Comparison of ENCODE assay signal across 27 mouse cellular contexts in the genomic region with DNA sequence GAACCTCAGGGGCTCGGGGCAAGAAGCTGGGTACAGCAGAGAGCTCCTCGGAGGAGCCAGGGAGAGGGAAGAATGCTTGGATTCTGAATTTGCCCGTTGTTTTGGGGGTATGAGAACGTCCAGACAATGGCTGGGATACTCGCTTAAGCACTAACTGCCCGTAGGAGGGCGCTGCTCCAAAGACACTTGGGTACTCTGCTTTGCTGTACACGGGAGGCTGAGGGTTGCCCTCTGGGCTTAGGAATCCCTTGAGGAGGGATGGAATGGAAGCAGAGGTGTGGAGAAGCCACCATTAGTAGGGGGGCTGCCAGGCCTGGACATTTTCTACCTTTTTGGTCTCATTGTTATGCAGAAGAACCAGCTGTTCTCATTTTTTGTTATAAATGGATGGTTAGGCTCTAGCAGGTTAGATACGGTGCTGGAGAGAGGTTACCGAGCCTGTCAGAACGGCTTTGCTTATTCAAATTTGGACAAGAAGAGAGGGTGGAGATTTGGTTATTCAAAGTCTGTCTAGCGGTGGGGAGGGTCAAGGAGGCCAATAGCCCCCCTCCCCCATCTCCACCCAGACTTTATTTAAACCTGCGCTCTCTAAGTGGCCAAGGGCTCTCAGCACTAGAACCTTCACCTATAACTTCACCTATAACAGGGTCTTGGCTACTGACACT.
"Had no signal": no experiment of that assay in that cellular context is flagged by ENCODE, and none has a peak within 500 bp of the region (broad histone marks: within the 10 kb centered on the region; RNA-seq: fewer than 3 reads in every experiment).

No protein-coding gene starts in this region.

- H3K27ac ChIP-seq: gastrocnemius, adult 2 months; heart, adult 2 months; heart, embryonic 13.5 days; heart, embryonic 15.5 days; hindbrain, embryonic 13.5 days; hindbrain, embryonic 15.5 days; hindbrain, postnatal 0 days; kidney, embryonic 15.5 days; kidney, postnatal 0 days; left cerebral cortex, adult 2 months; limb, embryonic 10.5 days; limb, embryonic 12.5 days; liver, embryonic 13.5 days had no signal

- H3K9ac ChIP-seq: heart, embryonic 13.5 days; heart, embryonic 15.5 days; hindbrain, embryonic 13.5 days; hindbrain, embryonic 15.5 days; kidney, embryonic 15.5 days; limb, embryonic 12.5 days; liver, embryonic 13.5 days had no signal

- ATAC-seq: hindbrain, postnatal 0 days; intestine, embryonic 16.5 days had no signal

- H3K36me3 ChIP-seq: heart, embryonic 13.5 days; heart, embryonic 15.5 days; hindbrain, embryonic 13.5 days; hindbrain, embryonic 15.5 days; kidney, embryonic 15.5 days; limb, embryonic 10.5 days; limb, embryonic 12.5 days; liver, embryonic 13.5 days had no signal

- H3K4me2 ChIP-seq: heart, embryonic 11.5 days; heart, embryonic 13.5 days; heart, embryonic 15.5 days; hindbrain, embryonic 13.5 days; hindbrain, embryonic 15.5 days; kidney, embryonic 15.5 days; limb, embryonic 12.5 days; liver, embryonic 11.5 days; liver, embryonic 13.5 days had no signal

- DNase-seq: gastrocnemius, adult 2 months; gastrocnemius, postnatal 10 days; gastrocnemius, postnatal 25 days; heart, adult 2 months; heart, postnatal 14 days; heart, postnatal 36 days; kidney, adult 11 months; kidney, adult 2 months; kidney, adult 9 months; kidney, postnatal 25 days; kidney, postnatal 4 days; layer of hippocampus, adult 9-11 months; liver; liver, embryonic 13.5 days had no signal

- H3K4me3 ChIP-seq: gastrocnemius, adult 2 months; heart, adult 2 months; heart, embryonic 13.5 days; heart, embryonic 15.5 days; hindbrain, embryonic 13.5 days; hindbrain, embryonic 15.5 days; kidney, embryonic 15.5 days; left cerebral cortex, adult 2 months; limb, embryonic 10.5 days; limb, embryonic 12.5 days; liver, embryonic 13.5 days had no signal

- H3K9me3 ChIP-seq: heart, embryonic 13.5 days; heart, embryonic 15.5 days; hindbrain, embryonic 13.5 days; hindbrain, embryonic 15.5 days; kidney, embryonic 15.5 days; limb, embryonic 10.5 days; limb, embryonic 12.5 days; liver, embryonic 13.5 days had no signal
